Mouse (Mus musculus) adrenal gland, postnatal 36 days (tissue): Measurements from ENCODE around the gene Psmd6. TPM values are rescaled to one million over a fixed set of nuclear protein-coding genes. Genes with fewer than 3 reads are reported as not detected.

Experiments used
- DNase-seq, 2 experiments: peaks; one replicate each; pipeline ENCODE4 v3.0.0; 2021; ENCODE audit warnings: mixed read lengths in 1 of 2
- long read RNA-seq, 2 experiments: library from polyadenylated mRNA; stranded (forward); transcript quantifications; one replicate each; pipeline ENCODE4 v2.0.0; 2021; ENCODE audit warnings: borderline sequencing depth in 2 of 2
- total RNA-seq, 2 experiments: library from RNA; stranded (reverse); gene quantifications; 2 replicates each; pipeline ENCODE4 v1.2.3; 2021

Psmd6 gene
- total RNA-seq: 100 to 1,000 TPM; 131 to 142 TPM
- long read RNA-seq, experiment 1, transcript Psmd6-201 (8 exons, 1,387 nt): major isoform, 176 of 189 reads
- long read RNA-seq, experiment 1, partial matches to known transcripts: 6 of 189 reads
- long read RNA-seq, experiment 1, other reads (novel, unspliced or antisense): 7 of 189 reads
- long read RNA-seq, experiment 2, transcript Psmd6-201 (8 exons, 1,387 nt): major isoform, 49 of 54 reads
- long read RNA-seq, experiment 2, partial matches to known transcripts: 1 of 54 reads
- long read RNA-seq, experiment 2, other reads (novel, unspliced or antisense): 4 of 54 reads

- DNase-seq: peak; percentile 92
These were observed at the start of gene Psmd6 for GRCm38 (mm10) chr14:14120230-14121096. Psmd6 (minus strand) TSS chr14:14120984.

- DNase-seq: no peak
These were observed 10.1 kb downstream of the Psmd6 start for GRCm38 (mm10) chr14:14110710-14111109.

- DNase-seq: no peak
These were observed 15.9 kb downstream of the Psmd6 start for GRCm38 (mm10) chr14:14104930-14105318.

- DNase-seq: no peak
These were observed 16.4 kb downstream of the Psmd6 start for GRCm38 (mm10) chr14:14104213-14104929.

- DNase-seq: no peak
These were observed 19.5 kb downstream of the Psmd6 start for GRCm38 (mm10) chr14:14101296-14101695.

- no peak for DNase-seq
These were observed 20.0 kb downstream of the Psmd6 start for GRCm38 (mm10) chr14:14100773-14101280.

- peak; percentile 88 to 89 for DNase-seq
These were observed 22.3 kb downstream of the Psmd6 start for GRCm38 (mm10) chr14:14098330-14098980.

- no peak for DNase-seq
These were observed 30.2 kb downstream of the Psmd6 start for GRCm38 (mm10) chr14:14090571-14090970.

GRCm38 (mm10) chr14:14088016-14088791 lies 32.6 kb downstream of the Psmd6 start:
- DNase-seq: no peak

- no peak for DNase-seq
These were observed 33.4 kb downstream of the Psmd6 start for GRCm38 (mm10) chr14:14087348-14087747.

- DNase-seq: no peak
These were observed 34.0 kb downstream of the Psmd6 start for GRCm38 (mm10) chr14:14086711-14087263.

GRCm38 (mm10) chr14:14083811-14084210 lies 37.0 kb downstream of the Psmd6 start:
- no peak for DNase-seq

GRCm38 (mm10) chr14:14080604-14081194 lies 40.1 kb downstream of the Psmd6 start:
- no peak for DNase-seq

GRCm38 (mm10) chr14:14071456-14071855 lies 49.3 kb downstream of the Psmd6 start:
- no peak for DNase-seq

- no peak for DNase-seq
These were observed 50.1 kb downstream of the Psmd6 start for GRCm38 (mm10) chr14:14070541-14071315.

- DNase-seq: no peak
These were observed 52.2 kb downstream of the Psmd6 start for GRCm38 (mm10) chr14:14068553-14068952.

GRCm38 (mm10) chr14:14067648-14068472 lies 52.9 kb downstream of the Psmd6 start:
- DNase-seq: peak; percentile 9 to 56

GRCm38 (mm10) chr14:14066241-14066640 lies 54.5 kb downstream of the Psmd6 start:
- DNase-seq: no peak

- DNase-seq: no peak
These were observed 55.7 kb downstream of the Psmd6 start for GRCm38 (mm10) chr14:14065142-14065498.
